Mouse (Mus musculus): ENCODE results near the gene Kank3. TPM values are rescaled to one million over a fixed set of nuclear protein-coding genes. Genes with fewer than 3 reads are reported as not detected.

Gene Kank3
- polyA plus RNA-seq, 1 experiment: 146 TPM

- H3K27me3 ChIP-seq (ENCODE audit: control insufficient read depth, insufficient read depth, low read length): no peaks in the 10 kb centered on the region
- no peaks in the 10 kb centered on the region for H3K36me3 ChIP-seq (ENCODE audit: control insufficient read depth, insufficient read depth, low read length)
- TF ChIP-seq CTCF (IDR thresholded peaks at IDR 0.05; ENCODE audit: control insufficient read depth, insufficient read depth, insufficient replicate concordance, low read depth, low read length) (no peak), POLR2A (IDR thresholded peaks at IDR 0.05; ENCODE audit: control insufficient read depth, low read depth, low read length) (no peak)
- H3K27ac ChIP-seq (ENCODE audit: control insufficient read depth, insufficient read depth, low read depth, low read length): no peak overlapping the region
- no peak overlapping the region for H3K4me3 ChIP-seq (ENCODE audit: control insufficient read depth, low read depth, low read length)
- H3K4me1 ChIP-seq (ENCODE audit: control insufficient read depth, insufficient read depth, low read length): no peaks in the 10 kb centered on the region
Observed at GRCm38 (mm10) chr17:33857816-33858215, 47.5 kb downstream of the Kank3 start.

GRCm38 (mm10) chr17:33865330-33866030 lies 55.2 kb downstream of the Kank3 start:
- H3K27me3 ChIP-seq (ENCODE audit: control insufficient read depth, insufficient read depth, low read length): no peaks in the 10 kb centered on the region
- H3K4me3 ChIP-seq (ENCODE audit: control insufficient read depth, low read depth, low read length): no peak overlapping the region
- H3K36me3 ChIP-seq (ENCODE audit: control insufficient read depth, insufficient read depth, low read length): no peaks in the 10 kb centered on the region
- H3K27ac ChIP-seq (ENCODE audit: control insufficient read depth, insufficient read depth, low read depth, low read length): no peak overlapping the region
- peak; percentile 41; the same call in 1 of the 2 replicates for TF ChIP-seq CTCF (IDR thresholded peaks at IDR 0.05; ENCODE audit: control insufficient read depth, insufficient read depth, insufficient replicate concordance, low read depth, low read length)
- TF ChIP-seq POLR2A (IDR thresholded peaks at IDR 0.05; ENCODE audit: control insufficient read depth, low read depth, low read length): no peak
- peaks cover 4% of the 10 kb centered on the region for H3K4me1 ChIP-seq (ENCODE audit: control insufficient read depth, insufficient read depth, low read length)

Other genes with a start within 250 kb of the Kank3 start
- gene Zfp414, start 181.4 kb upstream of the Kank3 start, polyA plus RNA-seq (2012; rRNA removed): 33.0 and 33.9 TPM in 2 replicates
- 0.25 and 0.33 TPM in 2 replicates for gene Pram1, start 172.5 kb upstream of the Kank3 start, polyA plus RNA-seq (2012; rRNA removed)
- 75.6 and 92.2 TPM in 2 replicates for gene Hnrnpm, start 123.7 kb upstream of the Kank3 start, polyA plus RNA-seq (2012; rRNA removed)
- 92.4 and 96.3 TPM in 2 replicates for gene March2, start 91.8 kb upstream of the Kank3 start, polyA plus RNA-seq (2012; rRNA removed)
- gene Rab11b, start 50.0 kb upstream of the Kank3 start, polyA plus RNA-seq (2012; rRNA removed): 184 and 196 TPM in 2 replicates
- gene Angptl4, start 28.7 kb upstream of the Kank3 start, polyA plus RNA-seq (2012; rRNA removed): 3.3 and 4.3 TPM in 2 replicates
- 716 and 819 TPM in 2 replicates for gene Rps28, start 14.0 kb downstream of the Kank3 start, polyA plus RNA-seq (2012; rRNA removed)
- gene Ndufa7, start 14.1 kb downstream of the Kank3 start, polyA plus RNA-seq (2012; rRNA removed): 601 and 663 TPM in 2 replicates
- gene Cd320, start 32.6 kb downstream of the Kank3 start, polyA plus RNA-seq (2012; rRNA removed): 264 and 291 TPM in 2 replicates
- not detected in 2 replicates for gene Gm7029, start 63.3 kb downstream of the Kank3 start, polyA plus RNA-seq (2012; rRNA removed)
- 7.7 and 8.6 TPM in 2 replicates for gene Kifc1, start 80.1 kb downstream of the Kank3 start, polyA plus RNA-seq (2012; rRNA removed)
- gene Platr17, start 94.6 kb downstream of the Kank3 start, polyA plus RNA-seq (2012; rRNA removed): not detected in 2 replicates
- 157 and 183 TPM in 2 replicates for gene Daxx, start 98.9 kb downstream of the Kank3 start, polyA plus RNA-seq (2012; rRNA removed)
- gene Tapbp, start 105.4 kb downstream of the Kank3 start, polyA plus RNA-seq (2012; rRNA removed): 71.7 and 80.8 TPM in 2 replicates
- gene Zbtb22, start 105.4 kb downstream of the Kank3 start, polyA plus RNA-seq (2012; rRNA removed): 65.0 and 66.5 TPM in 2 replicates
- 83.4 and 93.0 TPM in 2 replicates for gene Rgl2, start 119.0 kb downstream of the Kank3 start, polyA plus RNA-seq (2012; rRNA removed)
- gene Pfdn6, start 129.8 kb downstream of the Kank3 start, polyA plus RNA-seq (2012; rRNA removed): 54.8 and 58.7 TPM in 2 replicates
- 25.1 and 25.4 TPM in 2 replicates for gene Wdr46, start 130.1 kb downstream of the Kank3 start, polyA plus RNA-seq (2012; rRNA removed)
- 9.1 and 10.4 TPM in 2 replicates for gene B3galt4, start 141.0 kb downstream of the Kank3 start, polyA plus RNA-seq (2012; rRNA removed)
- 45.7 and 48.5 TPM in 2 replicates for gene Vps52, start 145.3 kb downstream of the Kank3 start, polyA plus RNA-seq (2012; rRNA removed)
- gene Rps18, start 145.5 kb downstream of the Kank3 start, polyA plus RNA-seq (2012; rRNA removed): 212 and 239 TPM in 2 replicates
- 276 and 298 TPM in 2 replicates for gene H2-K1, start 189.8 kb downstream of the Kank3 start, polyA plus RNA-seq (2012; rRNA removed)
- 27.8 and 31.4 TPM in 2 replicates for gene Ring1, start 214.2 kb downstream of the Kank3 start, polyA plus RNA-seq (2012; rRNA removed)
- 24.5 and 25.0 TPM in 2 replicates for gene H2-Ke6, start 217.5 kb downstream of the Kank3 start, polyA plus RNA-seq (2012; rRNA removed)
- 33.4 and 36.3 TPM in 2 replicates for gene Slc39a7, start 221.2 kb downstream of the Kank3 start, polyA plus RNA-seq (2012; rRNA removed)
- gene Rxrb, start 221.3 kb downstream of the Kank3 start, polyA plus RNA-seq (2012; rRNA removed): 25.5 and 28.0 TPM in 2 replicates
- gene Col11a2, start 228.9 kb downstream of the Kank3 start, polyA plus RNA-seq (2012; rRNA removed): 2.4 and 2.8 TPM in 2 replicates